Mouse (Mus musculus): ENCODE measurements around the gene Smyd3.
"Not testable (repeated sequence)": the region's sequence is repeated elsewhere in the genome, so short reads cannot be mapped to it uniquely, and the experiment has no call there.

The Smyd3 gene

GRCm38 (mm10) chr1:179164219-179164618, 353.6 kb downstream of the Smyd3 start:
- not testable (repeated sequence) for DNase-seq (ENCODE audit: low spot score)

GRCm38 (mm10) chr1:179162752-179163151, 355.1 kb downstream of the Smyd3 start:
- not testable (repeated sequence) for DNase-seq (ENCODE audit: low spot score)

DNA sequence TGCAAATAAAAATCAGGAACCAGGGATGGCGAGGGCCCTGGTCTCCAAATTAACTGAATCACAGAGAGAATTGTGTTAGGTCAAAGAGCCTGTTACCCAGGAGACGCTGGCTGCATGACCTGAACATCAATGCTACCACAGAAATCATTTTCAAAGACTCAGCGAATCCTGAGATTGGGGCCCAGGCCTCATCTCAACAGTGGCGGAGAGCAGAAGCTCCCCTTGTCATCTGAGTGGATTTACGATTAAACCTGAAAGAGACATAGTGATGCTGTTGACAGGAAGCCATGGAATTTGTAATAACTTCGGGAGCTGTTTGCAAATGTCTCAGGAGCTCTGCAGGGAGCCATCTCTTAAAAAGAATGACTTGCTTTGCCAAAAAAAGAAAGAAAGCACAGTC, 355.9 kb downstream of the Smyd3 start:
- no peak for DNase-seq (ENCODE audit: low spot score)

DNA sequence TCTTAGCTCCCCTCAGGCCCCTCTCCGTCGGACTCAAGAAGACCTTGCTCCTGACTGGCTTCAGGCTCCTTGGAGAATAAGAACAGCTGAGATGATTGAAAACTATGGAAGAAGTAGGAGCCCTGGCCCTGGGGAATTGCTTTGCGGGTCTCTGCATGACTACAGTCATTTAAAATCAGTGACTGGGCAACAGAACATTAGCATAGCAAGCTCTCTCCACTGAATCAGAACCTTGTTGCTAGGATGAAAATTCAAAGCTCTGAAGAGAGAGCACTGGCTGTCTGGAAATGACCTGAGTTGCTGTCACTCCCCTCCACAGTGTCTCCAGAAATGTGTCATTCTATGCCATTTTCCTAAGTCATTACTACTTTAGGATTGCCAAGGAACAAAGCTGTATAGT, 357.1 kb downstream of the Smyd3 start:
- DNase-seq (ENCODE audit: low spot score): no peak

- no peak for DNase-seq (ENCODE audit: low spot score)
Observed at GRCm38 (mm10) chr1:179152376-179152775, 365.5 kb downstream of the Smyd3 start.

GRCm38 (mm10) chr1:179151275-179151674, 366.6 kb downstream of the Smyd3 start:
- no peak for DNase-seq (ENCODE audit: low spot score)

GRCm38 (mm10) chr1:179149468-179150140, 368.2 kb downstream of the Smyd3 start:
- DNase-seq (ENCODE audit: low spot score): no peak

DNA sequence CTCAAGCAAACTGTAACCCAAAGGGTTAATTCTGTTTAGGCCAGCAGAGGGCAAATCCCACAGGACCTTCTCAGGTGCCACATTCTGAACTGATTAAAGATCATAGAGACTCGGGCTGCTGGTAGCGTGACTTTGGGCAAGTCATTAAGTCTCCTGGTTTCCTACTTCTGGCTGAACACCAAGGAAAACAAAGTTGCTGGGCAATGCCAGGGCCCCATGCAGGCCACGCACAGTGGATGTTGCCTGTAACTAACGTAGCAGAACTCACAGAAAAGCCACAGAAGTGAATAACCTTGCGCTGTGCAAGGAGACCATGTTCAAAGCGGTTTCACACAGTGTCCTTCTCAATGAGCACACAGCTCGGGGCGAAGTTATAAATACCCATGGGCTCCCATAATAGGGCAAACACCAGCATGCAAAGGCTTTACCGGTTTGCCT, 371.1 kb downstream of the Smyd3 start:
- no peak for DNase-seq (ENCODE audit: low spot score)

- DNase-seq (ENCODE audit: low spot score): no peak
Observed at GRCm38 (mm10) chr1:179143154-179143832, 374.5 kb downstream of the Smyd3 start.

DNA sequence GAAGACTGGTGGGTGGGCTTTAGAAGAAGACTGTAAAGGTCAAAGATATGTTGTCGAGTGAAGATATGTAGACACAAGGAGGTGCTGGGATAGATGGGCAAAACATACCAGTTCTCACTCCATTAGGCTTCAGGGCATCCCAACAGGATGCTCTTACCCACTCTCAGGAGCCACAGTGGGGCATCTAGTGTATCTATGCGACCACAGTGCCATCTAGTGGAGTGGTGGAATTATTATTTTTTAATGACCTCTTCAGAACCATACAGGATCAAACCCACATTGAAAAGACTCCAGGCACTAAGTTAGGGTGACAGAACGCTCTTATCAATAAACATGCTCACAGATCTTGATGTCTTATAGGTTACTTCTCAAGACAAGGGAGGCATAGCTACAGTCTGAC, 375.7 kb downstream of the Smyd3 start:
- DNase-seq (ENCODE audit: low spot score): peak; percentile 83

DNA sequence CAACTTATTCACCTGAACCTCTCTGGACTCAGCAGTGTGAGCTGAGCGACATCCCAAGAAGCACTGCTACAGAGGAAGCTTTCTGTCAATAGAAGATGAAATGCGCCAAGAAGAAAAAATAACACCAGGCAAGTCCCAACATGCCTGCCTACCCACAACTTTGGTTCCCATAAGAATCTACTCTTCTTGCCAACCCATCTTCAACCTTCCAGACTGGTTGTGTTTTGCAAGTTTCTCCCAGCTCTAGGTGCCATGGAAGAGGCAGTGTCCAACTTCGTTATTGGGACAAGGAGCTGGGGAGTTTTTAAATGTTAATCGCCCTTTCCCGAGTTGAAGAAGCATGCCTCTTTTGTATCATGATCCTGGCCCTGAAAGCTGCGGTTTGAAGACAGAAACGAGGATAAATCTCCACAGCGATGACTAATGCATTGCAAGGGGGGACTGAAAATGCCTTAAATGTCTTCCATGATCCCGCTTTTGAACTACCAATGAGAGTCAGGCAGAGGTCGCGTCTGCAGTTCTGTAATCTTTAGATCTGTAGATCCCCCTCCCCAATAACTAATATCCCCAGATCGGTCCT, 376.7 kb downstream of the Smyd3 start:
- no peak for DNase-seq (ENCODE audit: low spot score)

GRCm38 (mm10) chr1:179137145-179137477, 380.7 kb downstream of the Smyd3 start:
- peak; percentile 21 for DNase-seq (ENCODE audit: low spot score)

DNA sequence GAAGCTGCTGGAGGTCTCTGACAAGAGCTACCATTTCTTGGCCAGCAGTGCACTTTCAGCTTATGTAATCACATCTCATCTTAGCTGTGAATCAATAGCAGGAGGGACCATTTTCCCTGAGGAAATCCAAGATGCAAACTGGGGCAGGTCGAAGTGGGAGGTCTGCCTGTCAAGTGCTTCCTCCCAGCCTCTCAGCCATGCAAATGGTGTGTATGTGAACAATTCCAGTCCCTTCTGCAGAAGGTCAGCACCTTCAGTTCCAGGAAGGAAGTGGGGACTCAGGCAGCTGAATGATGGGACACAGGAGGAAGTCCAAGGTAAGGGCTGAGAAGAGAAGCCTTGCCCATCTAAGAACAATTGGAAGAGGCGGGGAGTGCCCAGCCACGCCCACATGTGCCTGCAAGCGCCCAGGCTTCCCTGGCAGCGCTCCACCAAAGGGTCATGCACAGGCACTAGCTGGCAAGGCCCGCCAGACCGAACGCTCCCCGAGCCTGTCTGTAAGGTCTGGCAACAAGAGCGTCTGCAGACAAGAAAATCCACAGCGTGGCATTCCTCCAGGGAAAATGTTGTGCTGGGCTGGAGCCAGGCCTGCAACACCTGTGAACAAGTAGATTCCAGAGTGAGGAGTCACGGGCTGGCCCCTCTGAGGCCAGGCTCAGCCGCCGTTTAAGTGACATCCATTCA, 381.2 kb downstream of the Smyd3 start:
- DNase-seq (ENCODE audit: low spot score): no peak

- DNase-seq (ENCODE audit: low spot score): no peak
Observed at GRCm38 (mm10) chr1:179129995-179130394, 387.8 kb downstream of the Smyd3 start.

GRCm38 (mm10) chr1:179126287-179126686, 391.6 kb downstream of the Smyd3 start:
- DNase-seq (ENCODE audit: low spot score): no peak

DNA sequence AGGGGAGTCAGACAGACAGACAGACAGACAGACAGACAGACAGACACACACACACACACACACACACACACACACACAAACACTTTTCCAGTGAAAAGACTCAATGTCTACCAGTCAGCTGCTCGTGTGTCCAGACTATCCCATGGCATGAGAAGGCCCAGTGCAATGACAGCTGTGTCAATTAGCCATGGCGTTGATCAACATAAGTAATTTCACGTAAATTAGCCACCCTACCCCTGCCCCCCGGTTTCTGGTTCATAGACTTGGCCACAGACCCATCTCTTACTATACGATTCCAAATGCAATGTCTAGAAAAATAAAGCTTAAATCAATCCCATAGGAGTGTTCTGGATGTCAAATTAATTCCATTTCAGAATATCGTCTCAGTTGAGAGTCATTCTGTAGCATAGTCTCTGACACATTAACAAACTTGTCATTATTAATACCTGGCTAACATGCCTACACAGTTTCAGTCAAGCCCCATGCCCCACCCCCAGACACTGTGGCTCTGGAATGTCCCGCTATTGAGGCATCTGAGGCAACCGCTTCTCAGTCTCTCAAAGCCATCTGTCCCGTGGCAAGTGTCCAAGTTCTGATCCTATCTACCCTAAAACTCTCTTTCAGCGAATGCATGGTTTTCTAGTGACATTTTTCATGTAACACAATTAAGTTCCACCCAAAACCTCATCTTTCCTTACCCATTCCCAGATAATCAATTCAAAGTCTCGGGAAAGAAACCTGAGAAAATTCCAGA, 395.2 kb downstream of the Smyd3 start:
- DNase-seq (ENCODE audit: low spot score): no peak

GRCm38 (mm10) chr1:179120217-179120966, 397.4 kb downstream of the Smyd3 start:
- DNase-seq (ENCODE audit: low spot score): no peak

DNA sequence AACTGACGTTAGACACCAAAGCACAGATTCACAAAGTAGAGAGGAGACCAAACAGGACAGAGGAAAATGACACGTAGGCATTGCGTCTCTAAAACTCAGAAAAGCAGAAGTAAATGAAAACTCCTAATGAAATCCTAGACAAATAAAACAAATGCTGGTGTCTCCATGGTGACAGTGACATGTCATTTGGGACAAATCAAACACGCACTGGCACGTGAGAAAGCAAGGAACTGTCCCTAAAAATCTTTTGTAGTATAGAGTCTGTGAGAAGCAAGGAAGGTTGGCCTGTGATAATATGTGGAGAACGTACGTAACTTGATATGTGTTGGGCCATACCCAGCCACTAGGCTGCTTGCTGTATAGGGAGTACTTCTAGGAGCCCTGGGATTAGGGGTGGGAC, 399.2 kb downstream of the Smyd3 start:
- DNase-seq (ENCODE audit: low spot score): no peak

DNA sequence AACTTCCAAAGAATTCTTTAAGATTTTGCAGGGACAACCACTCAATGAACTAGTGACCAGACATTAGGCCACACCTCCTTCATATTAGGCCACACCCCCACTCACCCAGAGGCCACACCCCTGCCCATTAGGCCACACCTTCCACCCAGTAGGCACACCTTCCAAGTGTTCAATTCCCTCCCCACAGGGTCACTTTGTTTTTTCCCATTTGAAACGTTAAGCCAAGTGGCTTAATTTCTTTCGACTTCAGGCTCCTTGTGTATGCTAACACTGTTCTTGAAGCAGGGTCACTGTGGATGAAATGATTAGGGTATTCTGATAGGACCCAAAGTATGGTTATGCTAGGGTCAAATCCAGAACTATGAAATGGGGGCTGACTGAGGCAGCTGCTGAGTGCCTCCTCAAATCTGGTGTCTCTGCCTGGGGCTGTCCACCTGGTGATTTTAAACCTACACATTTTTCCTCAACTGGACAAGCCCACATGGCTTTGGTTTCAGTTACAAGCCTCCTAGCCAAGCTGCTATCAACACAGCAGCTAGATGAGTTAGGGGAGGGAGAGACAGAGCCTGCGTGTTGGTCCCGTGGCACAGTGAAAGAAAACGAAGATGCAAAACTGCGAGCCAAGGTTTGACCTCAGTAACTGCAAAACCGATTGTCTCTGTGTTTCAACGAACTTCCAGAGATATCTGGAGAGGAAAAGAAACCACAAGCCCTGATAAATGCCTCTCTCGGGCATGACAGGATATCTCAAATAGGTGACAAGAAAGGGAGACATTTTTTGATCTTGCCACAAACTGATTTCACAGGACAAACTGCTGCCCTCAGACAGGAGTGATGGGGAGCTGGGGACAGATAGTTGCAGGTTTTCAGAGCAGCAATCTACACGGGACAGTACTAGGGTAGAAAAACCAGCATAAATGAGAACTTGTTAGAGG, 400.8 kb downstream of the Smyd3 start:
- DNase-seq (ENCODE audit: low spot score): no peak

DNA sequence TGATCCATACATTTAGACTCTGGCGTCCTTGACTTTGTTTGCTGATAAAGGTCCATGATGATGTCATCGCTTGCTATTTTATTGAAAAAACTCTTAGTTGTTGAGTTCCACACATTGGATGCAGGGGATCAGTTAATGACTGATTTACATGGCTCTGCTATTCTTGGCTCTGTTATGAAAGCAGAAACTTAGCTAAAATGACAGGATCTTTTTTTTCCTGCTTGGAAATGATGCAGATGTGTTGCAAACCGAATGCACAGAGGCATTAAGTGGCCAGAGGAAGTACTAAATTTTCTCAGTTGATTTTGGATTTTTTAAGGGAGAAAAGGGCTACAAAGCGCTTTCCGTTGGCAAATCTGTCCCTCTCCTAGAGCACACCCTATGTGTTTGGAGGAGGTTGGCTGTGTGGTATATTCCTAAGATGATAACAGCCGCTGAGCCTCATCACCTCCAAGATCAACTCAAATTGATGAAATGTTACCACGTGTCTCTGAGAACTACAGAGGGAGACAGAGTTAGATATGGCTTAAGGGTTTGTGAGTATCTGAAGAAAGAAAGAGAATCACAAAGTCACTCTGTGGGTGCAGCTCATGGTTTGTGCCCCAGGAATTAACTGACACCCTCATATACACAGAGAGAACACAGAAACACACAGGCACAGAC, 402.9 kb downstream of the Smyd3 start:
- no peak for DNase-seq (ENCODE audit: low spot score)

All from retina, embryonic 14.5 days (tissue).